Mouse (Mus musculus): ENCODE measurements at regions not wholly inside any gene's neighbourhood (a gene's known extent, or its start where the extent isn't known, plus 50 kb on each side); places are given as distances from the start of the nearest gene placed in this dataset.
A peak's percentile ranks its signal among the peaks of the same experiment; 100 is the strongest.

DNA sequence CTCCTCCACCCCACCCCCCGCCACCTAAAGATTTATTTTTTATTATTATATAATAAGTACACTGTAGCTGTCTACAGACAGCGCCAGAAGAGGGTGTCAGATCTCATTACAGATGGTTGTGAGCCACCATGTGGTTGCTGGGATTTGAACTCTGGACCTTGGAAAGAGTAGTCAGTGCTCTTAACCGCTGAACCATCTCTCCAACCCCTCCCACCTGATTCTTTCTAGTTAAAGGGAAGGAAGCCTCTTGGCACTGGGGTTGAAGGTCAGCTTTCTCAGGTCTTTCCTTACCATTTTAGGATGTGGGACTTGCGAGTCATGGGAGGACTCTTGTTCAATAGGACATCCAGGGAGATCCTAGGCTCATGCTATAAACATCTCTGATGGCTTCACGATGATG lies 54.7 kb downstream of the Hes1 start:
- intact Hi-C loops (cut with DNase I; ENCODE audit: low total_unique reads) = no loop called here
- DNase-seq = no peak

DNA sequence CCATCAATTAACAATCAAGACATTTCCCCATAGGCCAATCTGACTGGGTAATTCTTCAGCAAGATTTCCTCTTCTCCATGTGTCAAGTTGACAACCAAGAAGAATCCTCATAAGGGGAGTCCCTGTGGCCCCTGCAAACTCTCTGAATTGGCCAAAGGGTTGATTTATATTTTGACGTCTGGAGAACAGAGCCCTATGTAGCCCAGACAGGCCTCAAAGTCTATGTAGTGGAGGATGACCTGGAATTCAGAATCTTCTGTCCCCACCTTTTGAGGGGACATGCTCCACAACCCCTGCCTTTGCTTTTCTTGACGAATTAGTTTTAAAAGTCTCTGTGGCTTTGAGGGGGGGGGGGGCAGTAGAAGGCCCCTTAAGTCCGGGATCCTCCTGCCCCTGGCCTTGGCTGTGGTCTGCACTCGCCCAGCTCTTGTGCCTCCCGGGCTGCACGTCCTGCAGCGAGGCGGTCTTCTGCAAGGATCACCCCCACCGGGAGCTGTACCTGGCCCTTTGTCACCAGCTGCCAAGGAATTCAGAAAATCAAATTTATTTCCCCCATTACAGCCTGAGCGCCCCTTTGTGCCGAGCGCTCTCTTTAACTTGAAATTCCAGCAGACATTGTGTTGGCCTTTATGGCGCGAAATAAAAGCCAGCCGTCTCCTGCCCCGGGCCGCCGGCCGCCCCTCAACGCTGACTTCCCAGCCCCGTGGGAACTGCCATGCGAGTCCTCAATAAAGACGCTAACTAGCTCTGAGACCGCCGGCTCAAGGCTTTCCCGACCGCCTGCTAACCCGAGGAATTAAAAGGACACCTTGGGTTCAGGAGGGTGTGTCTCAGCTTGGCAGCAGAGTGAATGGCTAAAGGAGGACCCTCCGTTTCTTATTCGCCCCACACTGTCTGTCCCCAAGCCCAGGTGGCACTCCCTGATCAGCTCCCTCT lies 56.4 kb downstream of the Hes1 start:
- intact Hi-C loops (cut with DNase I; ENCODE audit: low total_unique reads) = no loop called here
- no peak for DNase-seq

DNA sequence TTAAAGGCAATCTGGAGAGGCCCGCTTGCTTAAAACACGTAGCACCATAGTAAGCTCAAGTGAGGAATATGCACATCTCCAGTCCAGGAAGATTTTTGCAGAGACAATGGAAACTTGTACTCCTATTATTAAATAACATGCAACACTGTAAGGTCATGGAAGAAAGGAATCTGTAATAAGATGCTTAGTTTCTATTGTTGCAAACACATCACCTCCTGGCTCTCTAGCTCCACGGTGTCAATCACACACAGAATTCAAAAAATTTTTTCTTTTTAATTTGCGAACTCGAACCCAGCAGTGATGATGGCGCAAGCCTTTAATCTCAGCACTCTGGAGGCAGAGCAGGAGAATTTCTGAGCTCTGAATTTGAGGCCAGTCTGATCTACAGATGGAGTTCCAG lies 57.4 kb downstream of the Hes1 start:
- no peak for DNase-seq
- intact Hi-C loops (cut with DNase I; ENCODE audit: low total_unique reads) = no loop called here

GRCm38 (mm10) chr16:30122211-30123070 lies 58.3 kb downstream of the Hes1 start:
- intact Hi-C loops (cut with DNase I; ENCODE audit: low total_unique reads) = no loop called here

DNA sequence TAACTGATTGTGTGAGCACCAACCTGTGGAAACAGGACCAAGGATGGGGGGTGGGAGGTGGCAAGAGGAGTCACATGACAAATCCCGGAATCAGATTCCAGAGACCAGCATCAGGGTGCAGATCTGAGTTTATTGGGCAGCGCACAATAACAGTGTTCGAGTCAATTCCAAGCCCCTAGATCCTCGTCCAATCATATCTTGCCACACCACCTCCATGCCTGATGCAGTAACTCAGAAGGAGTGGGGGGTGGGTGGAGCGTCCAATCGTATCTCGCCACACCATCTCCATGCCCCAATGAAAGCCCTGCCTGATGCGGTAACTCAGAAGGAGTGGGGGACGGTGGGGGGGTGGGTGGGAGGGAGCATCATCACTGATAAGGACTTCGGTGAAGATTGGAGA lies 62.8 kb downstream of the Hes1 start:
- intact Hi-C loops (cut with DNase I; ENCODE audit: low total_unique reads) = no loop called here
- no peak for DNase-seq

More at GRCm38 (mm10) chr16:30122211-30123070, 58.3 kb downstream of the Hes1 start:
- DNase-seq = no peak

- intact Hi-C loops (cut with DNase I; ENCODE audit: low total_unique reads) = no loop called here
- DNase-seq = no peak
Observed at GRCm38 (mm10) chr16:30128787-30129186, 64.6 kb downstream of the Hes1 start.

DNA sequence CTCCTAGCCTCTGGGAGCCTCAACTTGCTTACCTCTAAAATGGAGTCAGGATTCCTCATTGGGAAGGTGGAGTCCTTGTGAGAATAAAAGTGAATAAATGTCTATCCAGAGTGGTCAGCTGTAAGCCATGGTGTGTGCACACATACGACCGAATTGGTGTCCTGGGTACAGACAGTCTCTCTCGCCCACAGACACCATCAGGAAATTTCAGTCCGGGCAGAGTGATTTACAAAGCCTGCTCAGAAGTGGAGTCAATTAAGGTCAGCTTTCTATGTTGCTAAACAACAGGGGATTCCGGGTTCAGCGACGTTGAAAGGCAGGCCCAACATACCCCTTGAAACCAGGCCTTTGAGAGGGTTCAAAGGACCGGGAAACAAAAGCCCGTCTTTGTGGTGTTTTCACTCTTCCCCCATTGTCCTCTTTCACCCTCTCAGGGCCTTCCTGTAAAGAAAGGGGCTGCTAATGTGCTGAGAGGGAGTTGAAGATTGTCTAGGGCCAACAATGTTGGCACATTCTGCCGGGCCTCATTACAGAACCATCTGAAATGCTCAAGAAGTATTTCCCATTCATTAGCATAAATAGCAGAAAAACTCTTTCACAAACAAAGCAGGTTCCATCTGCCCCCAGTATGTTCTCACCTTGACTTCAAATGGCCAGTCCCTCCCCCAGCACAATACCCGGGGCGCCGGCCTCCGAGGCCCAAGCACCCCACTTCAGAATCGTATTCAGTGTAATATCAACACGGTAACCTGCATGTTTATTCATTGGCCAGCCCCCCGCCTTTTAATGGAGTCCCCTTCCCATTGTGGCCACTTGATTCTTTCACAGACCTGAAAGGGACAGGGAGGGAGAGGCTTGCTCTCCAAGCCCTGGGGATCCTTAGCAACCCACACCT lies 65.3 kb downstream of the Hes1 start:
- DNase-seq = no peak
- intact Hi-C loops (cut with DNase I; ENCODE audit: low total_unique reads) = no loop called here

GRCm38 (mm10) chr16:30130113-30130471 lies 65.9 kb downstream of the Hes1 start:
- intact Hi-C loops (cut with DNase I; ENCODE audit: low total_unique reads) = no loop called here
- no peak for DNase-seq

DNA sequence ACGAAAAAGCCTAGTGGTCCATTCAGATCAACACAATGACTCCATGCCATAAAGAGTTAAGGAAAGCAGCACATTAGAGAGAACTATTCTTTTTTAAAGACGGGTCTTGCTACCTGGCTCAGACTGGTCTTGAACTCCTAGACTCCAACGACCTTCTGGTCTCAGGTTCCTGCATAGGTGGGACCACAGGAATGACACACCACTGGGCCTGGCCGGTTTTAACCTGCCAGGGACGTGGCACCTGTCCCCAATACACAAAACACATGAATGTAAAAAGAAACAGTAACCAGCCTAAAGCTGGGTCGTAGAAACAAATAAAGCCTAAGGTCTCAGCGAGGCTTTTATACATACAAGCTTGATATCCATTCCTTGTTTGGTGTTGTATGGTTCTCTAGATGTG lies 67.9 kb downstream of the Hes1 start:
- DNase-seq = no peak
- intact Hi-C loops (cut with DNase I; ENCODE audit: low total_unique reads) = no loop called here

GRCm38 (mm10) chr16:30134642-30135165 lies 70.5 kb downstream of the Hes1 start:
- intact Hi-C loops (cut with DNase I; ENCODE audit: low total_unique reads) = no loop called here
- no peak for DNase-seq

- intact Hi-C loops (cut with DNase I; ENCODE audit: low total_unique reads) = no loop called here
Observed at GRCm38 (mm10) chr16:30136849-30137248, 72.7 kb downstream of the Hes1 start.

GRCm38 (mm10) chr16:30137812-30138211 lies 73.6 kb downstream of the Hes1 start:
- intact Hi-C loops (cut with DNase I; ENCODE audit: low total_unique reads) = no loop called here
- DNase-seq = no peak

More at GRCm38 (mm10) chr16:30136849-30137248, 72.7 kb downstream of the Hes1 start:
- no peak for DNase-seq

DNA sequence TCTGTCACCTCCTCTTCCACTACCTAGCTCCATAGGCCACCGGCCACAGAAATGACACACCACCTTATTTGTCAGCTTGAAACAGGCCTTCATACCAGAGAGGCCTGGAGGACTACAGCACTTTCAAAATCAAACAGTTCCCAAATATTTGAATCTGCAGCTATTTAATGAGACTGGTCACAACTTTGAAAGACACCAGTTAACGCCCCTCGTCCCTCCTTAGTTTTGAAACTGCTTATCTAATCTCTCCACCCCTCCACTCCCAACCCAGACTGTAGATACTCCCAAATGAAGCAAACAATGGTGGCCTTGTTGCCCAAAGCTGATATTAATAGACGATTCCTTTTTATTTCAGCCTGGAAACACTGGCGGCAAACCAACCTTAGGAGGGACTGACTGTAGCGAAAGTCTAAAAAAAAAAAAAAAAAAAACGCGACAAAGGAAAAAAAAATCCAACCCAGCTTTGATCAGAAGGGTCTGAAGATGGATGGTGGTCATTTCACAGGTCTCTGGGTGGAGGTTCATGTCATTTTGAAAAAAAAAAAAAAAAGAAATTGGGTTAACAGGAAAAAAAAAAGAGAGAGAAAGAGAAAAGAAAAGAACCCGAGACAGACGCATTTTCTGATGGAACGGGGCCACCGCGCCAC lies 80.8 kb downstream of the Hes1 start:
- DNase-seq = no peak
- intact Hi-C loops (cut with DNase I; ENCODE audit: low total_unique reads) = no loop called here

- intact Hi-C loops (cut with DNase I; ENCODE audit: low total_unique reads) = no loop called here
- DNase-seq = peak; percentile 50
Observed at GRCm38 (mm10) chr16:30145465-30146207, 81.5 kb downstream of the Hes1 start.

DNA sequence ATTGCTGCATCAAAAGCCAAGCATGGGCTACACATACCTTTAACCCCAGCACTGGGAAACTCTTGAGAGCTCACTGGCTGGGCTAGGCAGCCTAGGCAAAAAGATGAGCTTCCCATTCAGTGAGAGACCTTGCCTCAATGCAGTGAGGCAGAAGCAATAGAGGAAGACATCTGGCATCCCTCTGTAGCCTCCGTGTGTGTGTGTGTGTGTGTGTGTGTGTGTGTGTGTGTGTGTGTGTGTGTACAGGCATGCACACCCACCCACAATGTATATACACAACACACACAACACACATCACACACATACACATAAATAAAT lies 82.0 kb downstream of the Hes1 start:
- DNase-seq = no peak
- intact Hi-C loops (cut with DNase I; ENCODE audit: low total_unique reads) = no loop called here

DNA sequence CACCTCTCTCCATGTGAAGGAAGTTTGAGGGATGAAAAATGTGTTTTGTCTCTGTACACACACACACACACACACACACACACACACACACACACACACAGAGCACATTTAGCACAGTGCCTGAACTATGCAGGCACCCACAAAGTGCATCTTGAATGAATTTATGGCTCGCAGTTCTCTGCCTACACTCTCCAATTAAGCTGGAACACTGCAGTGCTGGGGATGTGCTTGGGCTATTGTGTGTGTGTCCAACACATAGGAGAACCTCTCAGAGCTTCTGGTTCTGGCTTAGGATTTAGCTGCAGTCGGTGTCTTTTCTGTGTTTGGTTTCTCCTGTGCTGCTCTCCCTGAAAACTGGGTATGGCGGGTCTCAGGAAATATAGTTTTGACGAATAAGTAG lies 83.1 kb downstream of the Hes1 start:
- intact Hi-C loops (cut with DNase I; ENCODE audit: low total_unique reads) = no loop called here
- DNase-seq = no peak

- no peak for DNase-seq
- intact Hi-C loops (cut with DNase I; ENCODE audit: low total_unique reads) = no loop called here
Observed at GRCm38 (mm10) chr16:30151104-30151503, 86.9 kb downstream of the Hes1 start.

DNA sequence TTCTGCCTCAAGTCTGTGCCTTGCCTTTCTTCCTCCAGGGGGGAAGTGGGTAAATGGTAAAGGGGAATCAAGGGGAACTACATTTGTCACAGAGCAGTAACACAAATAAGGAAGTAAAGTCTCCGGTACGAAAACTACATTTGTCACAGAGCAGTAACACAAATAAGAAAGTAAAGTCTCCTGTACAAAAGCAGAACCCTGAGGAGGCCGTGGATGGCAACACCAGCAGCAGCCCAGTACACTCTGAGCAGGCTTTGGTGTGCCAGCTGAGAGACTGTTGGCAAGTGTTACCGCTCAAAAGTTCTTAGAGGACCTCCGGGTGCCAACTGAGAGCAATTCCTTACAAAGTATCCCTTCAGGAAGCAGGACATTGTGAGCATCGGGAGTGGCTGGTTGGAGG lies 90.9 kb downstream of the Hes1 start:
- no peak for DNase-seq
- intact Hi-C loops (cut with DNase I; ENCODE audit: low total_unique reads) = no loop called here

Data from gastrocnemius, postnatal 14 days (tissue).